Mouse (Mus musculus) mature B cell (primary cell): ENCODE measurements at regions not wholly inside any gene's neighbourhood (a gene's known extent, or its start where the extent isn't known, plus 50 kb on each side); places are given as distances from the start of the nearest gene placed in this dataset.

Experiments
- in situ Hi-C: fragments of 300-500 bp; cut with MboI; formaldehyde crosslinking; loops from 2 replicates; pipeline ENCODE4 v1.14.3; 2019

GRCm38 (mm10) chr3:61849317-61849716, 483.6 kb upstream of the B430305J03Rik start:
- in situ Hi-C loops: loop anchor here (25.0 kb wide), 1 partner anchor 562 kb away; no protein-coding TSS in a partner anchor

- in situ Hi-C loops: loop anchor here (25.0 kb wide), 1 partner anchor 559 kb away; no protein-coding TSS in a partner anchor
These were observed 481.0 kb upstream of the B430305J03Rik start for GRCm38 (mm10) chr3:61846703-61847102.

- in situ Hi-C loops: loop anchor here (25.0 kb wide), 1 partner anchor 552 kb away; no protein-coding TSS in a partner anchor
These were observed 473.7 kb upstream of the B430305J03Rik start for GRCm38 (mm10) chr3:61839355-61840009.

GRCm38 (mm10) chr3:61816807-61817206, 451.1 kb upstream of the B430305J03Rik start:
- in situ Hi-C loops: no loop called here

DNA sequence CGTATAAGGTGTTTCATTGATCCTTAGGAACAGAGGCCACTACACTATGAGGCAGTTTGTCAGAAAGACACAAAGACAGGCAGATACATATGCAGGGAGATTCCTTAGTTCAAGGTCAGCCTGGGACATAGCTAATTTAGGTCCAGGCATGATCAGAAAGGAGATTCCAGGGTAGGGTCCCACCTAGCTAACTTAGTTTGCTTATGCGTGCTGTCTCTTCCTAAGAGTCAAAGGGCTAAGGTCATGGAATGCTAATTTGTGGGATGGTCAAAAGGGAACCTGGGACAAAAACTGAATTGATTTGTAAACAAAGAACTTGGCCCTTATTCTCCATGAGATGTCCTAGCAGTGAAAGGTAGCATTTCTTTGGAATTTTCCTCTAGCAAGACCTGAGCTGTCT, 430.3 kb upstream of the B430305J03Rik start:
- in situ Hi-C loops: no loop called here

DNA sequence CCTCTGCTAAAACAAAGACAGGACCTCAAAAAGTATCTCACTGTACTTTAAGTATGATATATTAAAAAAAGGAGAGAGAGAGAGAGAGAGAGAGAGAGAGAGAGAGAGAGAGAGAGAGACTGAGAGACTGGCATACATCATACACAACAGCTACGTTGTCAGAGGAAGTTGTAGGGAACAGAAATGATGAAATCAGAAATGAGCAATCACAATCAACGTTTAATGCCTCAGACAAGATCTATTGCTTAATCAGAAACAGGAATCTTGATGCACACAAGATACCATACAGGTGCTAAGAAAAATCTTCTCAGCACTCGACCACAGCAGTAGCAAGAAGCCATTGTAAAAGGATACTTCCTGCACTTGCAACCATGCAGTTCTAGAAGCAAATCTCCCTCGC, 424.9 kb upstream of the B430305J03Rik start:
- in situ Hi-C loops: no loop called here
